Mouse (Mus musculus) layer of hippocampus, adult 11-12 months (tissue): ENCODE results near the gene Tmem243.
"Not testable (repeated sequence)": the region's sequence is repeated elsewhere in the genome, so short reads cannot be mapped to it uniquely, and the experiment has no call there.

Experiments used
- DNase-seq: peaks from one replicate; pipeline ENCODE4 v3.0.0; 2022; ENCODE audit warnings: low spot score

Gene Tmem243

GRCm38 (mm10) chr5:9107296-9108089, 7.0 kb downstream of the Tmem243 start:
- no peak for DNase-seq

DNA sequence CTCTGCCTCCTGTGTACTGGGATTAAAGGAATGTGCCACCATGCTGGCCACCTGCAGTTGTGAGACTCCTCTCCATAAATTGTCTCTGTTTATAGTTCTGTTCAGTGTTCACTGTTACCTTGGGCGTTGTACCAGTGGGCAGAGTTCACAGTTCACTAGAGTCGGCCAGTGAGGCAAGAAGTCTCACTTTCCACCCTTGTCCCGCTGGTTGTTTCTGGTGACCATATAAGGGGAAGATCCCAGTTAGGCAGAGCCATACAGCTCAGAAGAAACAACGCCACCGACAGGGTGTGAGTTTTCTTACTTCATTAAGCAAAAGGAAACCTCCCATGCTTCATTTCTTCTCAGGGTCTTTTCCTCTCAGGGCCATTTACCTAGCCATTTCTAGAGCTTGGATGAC, 8.0 kb downstream of the Tmem243 start:
- no peak for DNase-seq

DNA sequence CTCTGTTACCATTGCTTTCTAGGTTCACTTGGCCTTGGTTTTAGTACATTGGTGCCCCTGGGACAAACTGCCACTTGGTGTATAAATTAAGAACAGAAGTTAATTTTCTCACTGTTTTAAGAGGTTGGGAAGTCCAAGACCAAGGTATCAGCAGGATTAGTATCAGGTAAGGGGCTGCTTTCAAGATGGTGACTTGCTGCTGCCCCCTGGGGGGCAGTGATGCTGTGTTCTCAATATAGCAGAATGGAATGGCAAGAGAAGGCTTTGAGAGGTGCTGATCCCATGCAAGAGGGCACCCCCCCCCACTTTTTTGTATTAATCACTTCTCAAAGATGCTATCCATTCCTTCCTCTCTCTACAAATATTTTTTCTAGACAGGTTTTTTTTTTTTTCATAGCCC, 9.1 kb downstream of the Tmem243 start:
- no peak for DNase-seq

GRCm38 (mm10) chr5:9111285-9111684, 10.8 kb downstream of the Tmem243 start:
- no peak for DNase-seq

- DNase-seq: peak; percentile 62
Observed at GRCm38 (mm10) chr5:9111759-9112158, 11.3 kb downstream of the Tmem243 start.

DNA sequence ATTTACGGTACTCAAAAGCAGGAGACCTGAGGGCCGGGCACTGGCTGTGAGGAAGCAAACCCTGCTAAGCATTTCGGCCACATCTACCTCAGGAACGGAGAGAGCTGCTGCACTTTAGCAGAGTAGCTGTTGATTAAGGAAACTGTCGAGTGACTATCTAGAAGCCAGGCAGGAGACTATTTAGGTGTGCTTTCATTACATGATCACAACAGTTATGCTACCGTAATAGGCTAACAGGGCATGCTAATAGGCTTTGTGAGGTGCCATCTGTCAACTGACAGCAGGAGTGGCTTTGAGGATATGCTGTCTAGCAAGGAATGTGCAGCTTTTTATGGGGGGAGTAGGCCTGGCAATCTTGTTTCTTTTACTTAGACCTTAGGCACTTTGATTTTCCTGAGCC, 13.7 kb downstream of the Tmem243 start:
- no peak for DNase-seq

GRCm38 (mm10) chr5:9124134-9124533, 23.7 kb downstream of the Tmem243 start:
- no peak for DNase-seq

DNA sequence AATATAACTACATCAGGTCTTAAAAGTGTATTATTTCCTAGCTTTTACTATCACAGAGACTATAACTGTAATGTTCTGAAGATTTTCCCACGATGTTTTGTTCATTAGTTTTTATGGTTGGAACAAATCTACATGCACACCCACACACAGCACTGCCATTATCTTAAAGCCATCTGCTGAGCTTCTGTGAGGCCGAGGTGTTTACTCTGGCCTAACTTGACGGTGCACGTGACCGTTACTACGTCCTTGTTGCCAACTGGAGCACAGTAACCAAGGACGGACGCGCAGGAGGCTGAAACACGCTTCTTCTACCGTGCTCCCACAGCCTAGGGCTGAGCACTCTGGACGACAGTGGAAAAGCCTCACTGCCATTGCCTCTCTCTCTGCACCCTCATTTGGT, 28.1 kb downstream of the Tmem243 start:
- DNase-seq: peak; percentile 57

GRCm38 (mm10) chr5:9131786-9132185, 31.3 kb downstream of the Tmem243 start:
- DNase-seq: no peak

GRCm38 (mm10) chr5:9135588-9135987, 35.1 kb downstream of the Tmem243 start:
- no peak for DNase-seq

DNA sequence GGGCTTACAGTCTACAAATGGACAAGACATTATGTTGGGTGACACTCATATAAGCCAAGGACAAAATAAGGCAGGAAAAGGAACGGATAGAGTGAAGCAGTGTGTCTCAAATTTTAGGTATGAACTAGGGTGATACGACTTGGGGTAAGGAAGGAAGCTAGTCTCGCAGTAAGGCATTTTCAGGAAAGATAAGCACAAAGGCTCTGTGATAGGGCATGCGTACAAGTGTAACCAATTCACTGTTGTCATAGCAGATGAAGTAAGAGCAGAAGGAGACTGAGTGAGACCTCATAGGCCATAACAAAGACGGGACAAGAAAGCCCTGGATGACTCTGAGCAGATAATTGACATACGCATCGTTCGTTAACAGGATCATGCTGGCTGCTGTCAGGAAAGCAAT, 40.3 kb downstream of the Tmem243 start:
- no peak for DNase-seq

- DNase-seq: no peak
Observed at GRCm38 (mm10) chr5:9142376-9142775, 41.9 kb downstream of the Tmem243 start.

- no peak for DNase-seq
Observed at GRCm38 (mm10) chr5:9149273-9149850, 48.9 kb downstream of the Tmem243 start.

GRCm38 (mm10) chr5:9156746-9157145, 56.3 kb downstream of the Tmem243 start:
- DNase-seq: no peak

GRCm38 (mm10) chr5:9157336-9157735, 56.9 kb downstream of the Tmem243 start:
- no peak for DNase-seq

- peak; percentile 38 for DNase-seq
Observed at GRCm38 (mm10) chr5:9160831-9161455, 60.5 kb downstream of the Tmem243 start.

- peak; percentile 90 for DNase-seq
Observed at GRCm38 (mm10) chr5:9161456-9162041, 61.1 kb downstream of the Tmem243 start, which contains the start of gene Dmtf1. Dmtf1 (minus strand) TSS chr5:9161776.

GRCm38 (mm10) chr5:9162088-9162487, 61.6 kb downstream of the Tmem243 start:
- no peak for DNase-seq

DNA sequence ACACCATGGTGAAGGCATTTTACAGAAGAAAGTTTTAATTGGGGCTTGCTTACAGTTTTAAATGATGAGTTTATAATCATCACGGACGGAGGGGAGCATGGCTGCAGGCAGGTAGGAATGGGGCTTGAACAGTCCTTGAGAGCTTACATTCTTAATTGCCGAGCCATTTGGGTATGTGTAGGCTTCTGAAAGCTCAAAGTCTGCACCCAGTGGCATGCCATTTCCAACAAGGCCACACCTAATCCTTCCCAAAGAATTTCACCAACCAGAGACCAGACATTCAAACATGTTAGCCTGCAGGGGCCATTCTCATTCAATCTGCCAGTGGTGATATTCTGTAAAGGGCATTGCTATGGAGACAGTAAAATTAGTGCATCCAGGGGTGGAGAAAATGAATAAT, 62.9 kb downstream of the Tmem243 start:
- no peak for DNase-seq

DNA sequence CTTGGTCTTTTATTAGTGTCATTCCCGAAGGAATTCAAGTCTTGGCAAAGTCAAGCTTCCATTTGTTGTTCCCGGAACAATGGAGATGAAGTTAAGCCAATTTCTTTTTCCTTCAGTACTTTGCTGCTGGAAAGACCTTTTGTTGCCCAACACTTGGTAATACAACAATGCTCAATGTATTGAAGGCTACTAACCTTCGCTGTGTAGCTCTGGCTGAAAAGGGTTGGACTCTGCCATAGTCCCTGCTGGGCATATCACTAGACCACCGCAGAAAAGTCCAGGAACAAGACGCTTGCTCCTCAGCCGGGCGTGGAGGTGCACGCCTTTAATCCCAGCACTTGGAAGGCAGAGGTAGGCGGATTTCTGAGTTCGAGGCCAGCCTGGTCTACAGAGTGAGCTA, 64.7 kb downstream of the Tmem243 start:
- not testable (repeated sequence) for DNase-seq

DNA sequence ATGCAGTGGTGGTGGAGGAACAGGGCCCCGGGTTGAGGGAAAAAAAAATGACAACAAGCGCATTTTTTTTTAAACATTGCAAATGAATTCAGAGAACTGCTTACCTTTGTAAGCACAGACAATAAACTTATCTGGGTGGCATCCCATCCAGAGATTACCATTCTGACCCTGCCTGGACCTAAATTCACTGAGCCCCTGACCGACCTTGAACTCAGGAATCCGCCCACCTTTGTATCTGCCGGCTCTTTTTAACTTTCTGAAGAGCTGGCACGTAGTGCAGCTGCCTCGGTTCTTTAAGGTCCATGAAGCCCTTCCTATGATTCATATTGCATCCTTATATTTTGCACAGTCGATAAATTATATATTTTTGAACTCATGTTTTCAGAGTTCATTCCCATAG, 65.9 kb downstream of the Tmem243 start:
- no peak for DNase-seq

DNA sequence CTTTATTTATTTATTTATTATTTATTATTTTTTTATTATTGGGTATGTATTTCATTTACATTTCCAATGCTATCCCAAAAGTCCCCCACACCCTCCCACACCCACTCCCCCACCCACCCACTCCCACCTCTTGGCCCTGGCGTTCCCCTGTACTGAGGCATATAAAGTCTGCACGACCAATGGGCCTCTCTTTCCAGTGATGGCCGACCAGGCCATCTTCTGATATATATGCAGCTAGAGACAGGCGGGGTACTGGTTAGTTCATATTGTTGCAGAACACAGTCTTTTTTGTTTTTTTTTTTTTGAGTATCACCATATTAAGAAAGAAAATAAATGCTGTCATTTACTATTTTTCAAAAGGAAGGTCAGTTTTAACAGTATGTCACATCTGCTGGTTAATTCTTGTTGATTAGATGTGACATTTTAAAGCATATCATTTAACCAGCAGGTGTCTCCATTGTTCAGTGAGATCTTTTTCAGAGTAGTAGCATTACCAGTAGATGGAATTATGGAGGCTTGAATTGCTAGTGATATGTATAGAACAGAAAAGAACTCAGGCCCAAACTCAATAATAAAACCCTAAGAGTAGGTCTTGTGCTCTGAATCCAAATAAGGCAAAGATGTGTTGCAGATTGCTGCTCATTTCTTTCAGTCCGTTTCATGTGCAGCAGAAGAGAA, 69.0 kb downstream of the Tmem243 start:
- not testable (repeated sequence) for DNase-seq
